Mouse (Mus musculus) testis, adult 2 months (tissue): ENCODE results near the gene Igf2bp1.

ENCODE experiments used
- CTCF ChIP-seq: fragments of 200-500 bp; IDR thresholded peaks from 2 replicates; pipeline ENCODE4 v1.5.1; 2012; ENCODE audit warnings: low read depth, mild to moderate bottlenecking, inconsistent platforms, low read length, moderate library complexity; ENCODE audit not compliant: control insufficient read depth, insufficient read depth, insufficient replicate concordance
- POLR2A ChIP-seq: fragments of 200-500 bp; IDR thresholded peaks from 2 replicates; pipeline ENCODE4 v1.6.1; 2012; ENCODE audit warnings: low read depth, mild to moderate bottlenecking, inconsistent platforms, low read length, moderate library complexity; ENCODE audit not compliant: control insufficient read depth

DNA sequence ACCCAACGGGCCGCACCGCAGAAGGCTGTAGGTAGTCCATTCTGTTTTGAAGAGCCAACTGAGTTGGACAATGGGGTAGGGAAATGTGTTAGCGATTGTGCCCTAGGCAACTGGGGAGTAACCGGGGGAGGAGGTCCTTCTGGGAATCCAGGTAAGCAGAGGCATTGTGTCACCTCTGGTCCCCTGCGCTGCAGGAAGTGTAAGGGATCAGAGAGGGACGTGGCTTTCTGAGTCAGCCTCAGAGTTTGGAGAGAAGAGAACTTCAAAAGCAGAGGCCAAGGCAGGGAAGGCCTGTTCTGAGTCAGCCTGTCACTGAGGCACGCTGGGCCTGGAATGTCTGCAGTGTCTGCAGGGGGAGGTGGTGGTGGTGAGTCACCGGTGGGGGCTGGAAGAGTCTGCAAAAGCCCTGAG, 12.2 kb upstream of the Igf2bp1 start:
- TF ChIP-seq CTCF: no peak
- TF ChIP-seq POLR2A: no peak
